Mouse (Mus musculus) liver, embryonic 14.5 days (tissue): Measurements from ENCODE around the gene Mrap2. TPM values are rescaled to one million over a fixed set of nuclear protein-coding genes. Genes with fewer than 3 reads are reported as not detected.

Experiments used
- ATAC-seq: fragments of 200-750 bp; cut with Nextera tagmentation; 2 replicates; pipeline ENCODE4 v1.8.0; 2017; ENCODE audit warnings: moderate number of reproducible peaks, mild to moderate bottlenecking, moderate library complexity; ENCODE audit not compliant: insufficient read depth
- DNase-seq, 3 experiments: peaks; one replicate each; pipeline ENCODE4 v3.0.0-alpha.2; 2012 to 2013; ENCODE audit warnings: low read depth in 3 of 3, low spot score in 3 of 3
- H3K27ac ChIP-seq: fragments of 300-500 bp; sonication (generic); 2 replicates; pipeline ENCODE4 v1.5.1; 2014; ENCODE audit warnings: moderate library complexity, mild to moderate bottlenecking, control low read depth, inconsistent platforms
- H3K27me3 ChIP-seq: fragments of 300-500 bp; sonication (generic); 2 replicates; pipeline ENCODE4 v1.6.1; 2014; ENCODE audit warnings: mild to moderate bottlenecking, low read length, moderate library complexity; ENCODE audit not compliant: control insufficient read depth, insufficient read depth
- H3K36me3 ChIP-seq: fragments of 300-500 bp; sonication (generic); replicated peaks from 2 replicates; pipeline ENCODE4 v1.6.1; 2014; ENCODE audit warnings: low read depth; ENCODE audit not compliant: control insufficient read depth, insufficient read depth
- H3K4me1 ChIP-seq, 2 experiments: fragments of 200-500 bp in 1 of 2; fragments of 300-500 bp in 1 of 2; sonication (generic) in 1 of 2; replicated peaks; 2 replicates each; pipeline ENCODE4 v1.6.1; 2012 to 2014; ENCODE audit warnings: antibody characterized with exemption in 1 of 2, inconsistent platforms in 1 of 2, low read length in 1 of 2; ENCODE audit not compliant: control insufficient read depth in 2 of 2, insufficient read depth in 2 of 2
- H3K4me2 ChIP-seq: fragments of 300-500 bp; sonication (generic); 2 replicates; pipeline ENCODE4 v1.6.1; 2014; ENCODE audit warnings: low read depth, mild to moderate bottlenecking, control low read depth, moderate library complexity
- H3K4me3 ChIP-seq, 2 experiments: fragments of 200-500 bp in 1 of 2; fragments of 300-500 bp in 1 of 2; sonication (generic) in 1 of 2; 2 replicates each; pipeline ENCODE4 v1.5.1; 2012 to 2014; ENCODE audit warnings: low read depth in 2 of 2, low read length in 2 of 2, mild to moderate bottlenecking in 2 of 2, control low read depth in 1 of 2, inconsistent platforms in 1 of 2, moderate library complexity in 1 of 2; ENCODE audit not compliant: insufficient read depth in 1 of 2
- H3K9ac ChIP-seq: fragments of 300-500 bp; sonication (generic); replicated peaks from 2 replicates; pipeline ENCODE4 v1.6.1; 2014; ENCODE audit warnings: mild to moderate bottlenecking, control low read depth, moderate library complexity
- H3K9me3 ChIP-seq: fragments of 300-500 bp; sonication (generic); 2 replicates; pipeline ENCODE4 v1.6.1; 2016; ENCODE audit warnings: low read length, mixed read lengths; ENCODE audit not compliant: control insufficient read depth
- CTCF ChIP-seq: IDR thresholded peaks from 2 replicates; pipeline ENCODE4 v1.5.1; 2016; ENCODE audit warnings: antibody characterized with exemption, low read depth, control low read depth
- EP300 ChIP-seq: IDR thresholded peaks from 2 replicates; pipeline ENCODE4 v1.6.1; 2016; ENCODE audit warnings: antibody characterized with exemption, low read depth
- WGBS: fragments of 180-500 bp; shearing (Covaris S2); extraction: QIAGEN DNeasy Blood & Tissue Kit; methylation state at CpG from one replicate; pipeline ENCODE4 v1.1.7; 2014; ENCODE audit not compliant: insufficient replicate concordance; 5-methylcytosine and 5-hydroxymethylcytosine counted together
- polyA plus RNA-seq, 2 experiments: library from polyadenylated mRNA; depleted of rRNA in 1 of 2; stranded (reverse) in 1 of 2; unstranded in 1 of 2; fragments of >200 nt; fragmentation: Nextera tagmentation in 1 of 2; extraction: Ambion mirVana in 1 of 2; gene quantifications; 2 replicates each; pipeline versions ENCODE4 v1.2.1 to v1.2.3; 2012 to 2014

Gene Mrap2
- polyA plus RNA-seq, 2 experiments: not detected

DNA sequence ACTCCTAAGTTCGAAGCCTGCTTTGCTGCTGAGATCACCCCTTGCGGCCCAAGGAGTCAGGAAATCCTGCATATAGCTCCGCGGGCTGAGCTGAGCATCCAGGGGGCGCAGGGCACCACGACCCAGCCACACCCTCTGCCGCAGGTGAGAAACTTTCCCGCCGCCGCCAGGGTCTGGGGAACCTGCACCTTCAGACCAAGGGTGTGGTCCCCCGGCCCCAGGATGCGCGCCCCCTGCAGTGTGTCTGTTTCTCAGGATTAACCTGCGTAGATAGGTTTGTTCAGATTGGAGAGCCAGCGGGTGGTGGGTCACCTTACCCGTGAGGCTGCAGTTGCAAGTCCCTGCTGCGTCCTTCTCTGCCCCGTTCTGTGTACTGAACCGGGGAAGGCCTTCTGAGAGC, 426 bp downstream of the Mrap2 start:
- H3K9ac ChIP-seq: no peak overlapping the region
- no peaks in the 10 kb centered on the region for H3K9me3 ChIP-seq
- peaks cover 20% of the 10 kb centered on the region for H3K27me3 ChIP-seq
- TF ChIP-seq CTCF (no peak), EP300 (no peak)
- no peak for ATAC-seq
- H3K4me3 ChIP-seq: no peak overlapping the region
- no peak for DNase-seq
- no peak overlapping the region for H3K4me2 ChIP-seq
- H3K27ac ChIP-seq: no peak overlapping the region
- H3K36me3 ChIP-seq: no peaks in the 10 kb centered on the region
- no peaks in the 10 kb centered on the region for H3K4me1 ChIP-seq
- WGBS: 5% methylated on average over 19 of the region's 19 CpGs

GRCm38 (mm10) chr9:87145180-87145579, 1.1 kb downstream of the Mrap2 start:
- DNase-seq (no peak), ATAC-seq (no peak)
- Histone ChIP-seq H3K27me3 (peaks cover 20% of the 10 kb centered on the region), H3K4me3 (no peak overlapping the region), H3K27ac (no peak overlapping the region), H3K4me2 (no peak overlapping the region), H3K36me3 (no peaks in the 10 kb centered on the region), H3K4me1 (no peaks in the 10 kb centered on the region), H3K9ac (no peak overlapping the region), H3K9me3 (no peaks in the 10 kb centered on the region)
- WGBS: 6% methylated on average over 15 of the region's 15 CpGs
- TF ChIP-seq CTCF: no peak
- no peak for TF ChIP-seq EP300

- ATAC-seq: no peak
- no peak for DNase-seq
- no peak overlapping the region for H3K4me2 ChIP-seq
- H3K27me3 ChIP-seq: peaks cover 20% of the 10 kb centered on the region
- H3K36me3 ChIP-seq: no peaks in the 10 kb centered on the region
- no peaks in the 10 kb centered on the region for H3K9me3 ChIP-seq
- no peaks in the 10 kb centered on the region for H3K4me1 ChIP-seq
- H3K9ac ChIP-seq: no peak overlapping the region
- no peak overlapping the region for H3K4me3 ChIP-seq
- TF ChIP-seq CTCF: no peak
- no peak for TF ChIP-seq EP300
- WGBS: 26% methylated on average over 11 of the region's 11 CpGs
- no peak overlapping the region for H3K27ac ChIP-seq
These were observed 1.6 kb downstream of the Mrap2 start for GRCm38 (mm10) chr9:87145671-87146070.

GRCm38 (mm10) chr9:87146400-87146799, 2.3 kb downstream of the Mrap2 start:
- ATAC-seq: no peak
- H3K27ac ChIP-seq: no peak overlapping the region
- TF ChIP-seq CTCF: no peak
- TF ChIP-seq EP300: no peak
- no peak for DNase-seq
- no peaks in the 10 kb centered on the region for H3K36me3 ChIP-seq
- no peak overlapping the region for H3K9ac ChIP-seq
- no peaks in the 10 kb centered on the region for H3K4me1 ChIP-seq
- no peaks in the 10 kb centered on the region for H3K9me3 ChIP-seq
- H3K27me3 ChIP-seq: peaks cover 20% of the 10 kb centered on the region
- no peak overlapping the region for H3K4me3 ChIP-seq
- H3K4me2 ChIP-seq: no peak overlapping the region
- WGBS: 52% methylated on average over 4 of the region's 4 CpGs

DNA sequence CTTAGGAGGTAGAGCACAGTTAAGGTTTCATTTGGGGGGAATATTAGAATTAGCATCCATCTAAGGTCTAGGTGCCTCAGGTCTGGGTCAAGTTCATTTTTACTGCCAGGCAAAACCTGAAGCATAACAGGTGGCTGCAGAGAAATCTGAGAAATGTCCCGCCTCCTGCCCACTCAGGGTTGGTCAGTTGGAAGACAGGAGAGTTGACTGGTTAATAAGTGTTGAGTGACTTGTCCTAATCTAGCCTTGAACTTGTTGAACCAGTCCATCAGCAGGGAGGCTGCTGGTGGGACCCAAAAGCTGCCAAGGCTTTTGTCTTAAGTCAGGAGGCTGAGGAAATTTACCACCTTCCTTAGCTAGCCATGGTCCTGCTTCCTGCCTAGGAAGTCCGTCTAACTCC, 3.8 kb downstream of the Mrap2 start:
- ATAC-seq (no peak), DNase-seq (no peak)
- no peak overlapping the region for H3K4me2 ChIP-seq
- 50% methylated on average over 2 of the region's 2 CpGs for WGBS
- TF ChIP-seq CTCF (no peak), EP300 (no peak)
- no peaks in the 10 kb centered on the region for H3K9me3 ChIP-seq
- no peak overlapping the region for H3K4me3 ChIP-seq
- H3K9ac ChIP-seq: no peak overlapping the region
- H3K27me3 ChIP-seq: peaks cover 20% of the 10 kb centered on the region
- no peaks in the 10 kb centered on the region for H3K4me1 ChIP-seq
- H3K27ac ChIP-seq: no peak overlapping the region
- no peaks in the 10 kb centered on the region for H3K36me3 ChIP-seq
